Mouse (Mus musculus) small intestine, adult 2 months (tissue): ENCODE measurements around the gene Castor2. TPM values are rescaled to one million over a fixed set of nuclear protein-coding genes. Genes with fewer than 3 reads are reported as not detected.

ENCODE experiments used
- H3K27ac ChIP-seq: fragments of 200-500 bp; 2 replicates; pipeline ENCODE4 v1.5.1; 2012; ENCODE audit warnings: low read depth, low read length, control low read depth, inconsistent platforms; ENCODE audit not compliant: insufficient read depth
- H3K27me3 ChIP-seq: fragments of 200-500 bp; 2 replicates; pipeline ENCODE4 v1.6.1; 2012; ENCODE audit warnings: mild to moderate bottlenecking, moderate library complexity, low read length, inconsistent platforms; ENCODE audit not compliant: control insufficient read depth, insufficient read depth
- H3K36me3 ChIP-seq: fragments of 200-500 bp; 2 replicates; pipeline ENCODE4 v1.6.1; 2012; ENCODE audit warnings: mild to moderate bottlenecking, low read length, control low read depth, inconsistent platforms; ENCODE audit not compliant: control insufficient read depth, insufficient read depth
- H3K4me1 ChIP-seq: fragments of 200-500 bp; 2 replicates; pipeline ENCODE4 v1.6.1; 2012; ENCODE audit warnings: low read length, inconsistent platforms, mixed read lengths; ENCODE audit not compliant: control insufficient read depth, insufficient read depth, insufficient read length
- H3K4me3 ChIP-seq: fragments of 200-500 bp; 2 replicates; pipeline ENCODE4 v1.5.1; 2012; ENCODE audit warnings: low read depth, mild to moderate bottlenecking, control low read depth, inconsistent platforms, low read length, moderate library complexity
- CTCF ChIP-seq: fragments of 200-500 bp; IDR thresholded peaks from 2 replicates; pipeline ENCODE4 v1.5.1; 2012; ENCODE audit warnings: low read depth, mild to moderate bottlenecking, control low read depth, inconsistent platforms, low read length, moderate library complexity, mixed read lengths; ENCODE audit not compliant: insufficient replicate concordance, insufficient read length; ENCODE audit errors: extremely low read depth
- POLR2A ChIP-seq: fragments of 200-500 bp; IDR thresholded peaks from 2 replicates; pipeline ENCODE4 v1.6.1; 2012; ENCODE audit warnings: low read depth, mild to moderate bottlenecking, control low read depth, inconsistent platforms, low read length, moderate library complexity
- WGBS: fragments of 180-500 bp; shearing (Covaris S2); methylation state at CpG from one replicate; pipeline ENCODE4 v1.1.7; 2018; 5-methylcytosine and 5-hydroxymethylcytosine counted together
- polyA plus RNA-seq: library from polyadenylated mRNA; depleted of rRNA; stranded (reverse); fragments of >200 nt; gene quantifications from 2 replicates; pipeline ENCODE4 v1.2.3, GENCODE M21; 2012

Castor2 gene
- polyA plus RNA-seq, 1 experiment, result 20.0 TPM

DNA sequence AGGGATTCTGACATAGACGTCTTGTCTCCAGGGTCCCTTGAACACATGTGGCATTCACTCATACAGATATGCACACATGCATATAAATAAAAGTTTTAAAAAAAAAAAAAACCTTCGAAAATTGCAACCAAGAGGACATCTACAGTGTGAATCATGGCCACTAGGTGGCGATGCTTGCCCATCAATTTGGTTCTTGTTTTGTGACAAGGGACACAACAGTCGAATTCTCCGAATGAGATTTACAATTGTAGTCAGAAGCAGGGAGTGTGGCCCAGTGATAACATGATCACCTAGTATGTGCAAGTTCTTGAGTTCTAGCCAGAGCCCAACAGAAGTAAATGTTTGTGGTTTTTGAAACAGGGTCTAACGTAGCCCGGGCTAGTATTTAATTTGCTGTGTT is 80.4 kb downstream of the Castor2 start:
- WGBS, result 17% methylated on average over 7 of the region's 7 CpGs
- Histone ChIP-seq H3K4me1 (no peaks in the 10 kb centered on the region; the same call in 1 of the 2 replicates), H3K4me3 (no peak overlapping the region), H3K27ac (no peak overlapping the region), H3K36me3 (no peaks in the 10 kb centered on the region), H3K27me3 (no peaks in the 10 kb centered on the region)
- TF ChIP-seq CTCF (no peak), POLR2A (no peak)

DNA sequence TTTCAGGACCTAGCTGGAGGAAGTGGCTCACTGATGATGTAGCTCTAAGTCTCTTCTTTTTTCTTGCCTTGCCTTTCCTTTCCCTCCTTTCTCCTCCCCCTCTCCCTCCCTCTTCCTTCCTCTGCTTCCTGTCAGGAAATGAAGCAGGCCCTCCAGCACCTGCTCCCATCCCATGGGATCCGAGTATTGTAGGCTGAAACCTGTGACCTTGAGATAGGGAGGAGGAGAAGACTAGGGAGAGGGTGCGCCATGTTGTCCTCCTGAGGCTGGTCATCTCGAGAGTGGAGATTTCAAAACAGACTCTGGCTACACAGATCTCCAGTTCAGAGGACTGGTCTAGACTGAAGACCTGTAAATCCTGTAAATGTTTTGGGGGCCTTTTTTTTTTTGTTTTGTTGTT is 82.7 kb downstream of the Castor2 start:
- TF ChIP-seq POLR2A, result no peak
- TF ChIP-seq CTCF, result no peak
- WGBS, result 55% methylated on average over 3 of the region's 3 CpGs
- no peaks in the 10 kb centered on the region for H3K36me3 ChIP-seq
- H3K4me3 ChIP-seq, result no peak overlapping the region
- no peaks in the 10 kb centered on the region for H3K27me3 ChIP-seq
- no peak overlapping the region for H3K27ac ChIP-seq
- H3K4me1 ChIP-seq, result no peaks in the 10 kb centered on the region; the same call in 1 of the 2 replicates

DNA sequence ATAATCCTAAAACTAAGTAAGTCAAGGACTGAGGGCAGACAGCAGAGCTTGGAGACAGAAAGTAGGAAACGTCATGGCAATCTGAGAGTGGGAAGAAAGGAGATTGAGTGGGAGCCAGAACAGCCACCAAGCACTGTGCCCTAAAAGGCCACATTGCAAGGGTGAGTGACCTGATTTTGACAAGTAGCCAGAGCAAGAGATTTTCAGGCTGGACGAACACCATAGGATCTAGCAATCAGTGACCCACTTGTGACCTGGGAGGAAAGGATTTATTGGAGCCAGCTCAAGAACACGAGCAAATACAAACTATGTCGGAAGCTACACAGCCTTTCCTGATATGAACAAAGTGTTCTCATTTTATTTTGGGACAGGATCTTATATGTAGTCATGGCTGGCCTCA is 83.2 kb downstream of the Castor2 start:
- no peak overlapping the region for H3K27ac ChIP-seq

DNA sequence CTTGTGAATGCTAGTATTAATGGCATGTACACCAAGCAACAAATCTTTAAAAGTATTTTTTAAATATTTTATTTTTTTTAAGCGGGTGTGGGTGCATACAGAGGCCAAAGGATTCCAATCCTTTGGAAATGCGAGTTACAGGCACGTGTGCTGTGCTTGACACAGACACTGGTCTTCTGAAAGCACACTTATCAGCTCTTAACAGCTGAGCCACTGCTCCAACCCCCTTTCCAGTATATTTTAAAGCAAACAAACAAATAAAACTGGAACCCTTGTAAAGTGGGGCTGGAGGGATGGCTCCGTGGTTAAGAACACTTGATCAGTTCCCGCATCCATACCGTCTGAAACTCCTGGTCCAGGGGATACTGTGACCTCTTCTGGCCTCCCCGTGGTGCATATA is 83.7 kb downstream of the Castor2 start:
- Histone ChIP-seq H3K36me3 (no peaks in the 10 kb centered on the region), H3K4me1 (no peaks in the 10 kb centered on the region; the same call in 1 of the 2 replicates), H3K27ac (no peak overlapping the region), H3K27me3 (no peaks in the 10 kb centered on the region), H3K4me3 (peak overlapping the region; percentile 94; the same call in 1 of the 2 replicates)
- WGBS, result 23% methylated on average over 7 of the region's 7 CpGs
- TF ChIP-seq CTCF, result no peak

More for the DNA sequence above, 83.2 kb downstream of the Castor2 start:
- 21% methylated on average over 4 of the region's 4 CpGs for WGBS
- no peak for TF ChIP-seq POLR2A
- no peak for TF ChIP-seq CTCF
- no peak overlapping the region for H3K4me3 ChIP-seq
- H3K36me3 ChIP-seq, result no peaks in the 10 kb centered on the region
- no peaks in the 10 kb centered on the region for H3K27me3 ChIP-seq
- H3K4me1 ChIP-seq, result no peaks in the 10 kb centered on the region; the same call in 1 of the 2 replicates

GRCm38 (mm10) chr5:134183880-134184808 is 84.6 kb downstream of the Castor2 start, which contains the start of gene Gtf2ird2:
Gene Gtf2ird2 (plus strand): TSS chr5:134184019.
- peak within 1 kb of the TSS; percentile 94 for H3K4me3 ChIP-seq
- WGBS, result under 1% methylated on average over 92 of the region's 92 CpGs
- H3K27me3 ChIP-seq, result no peaks in the 10 kb centered on the region
- H3K36me3 ChIP-seq, result no peaks in the 10 kb centered on the region
- H3K4me1 ChIP-seq, result no peaks in the 10 kb centered on the region; the same call in 1 of the 2 replicates
- TF ChIP-seq CTCF, result peak; percentile 19; the same call in 1 of the 2 replicates
- no peak for TF ChIP-seq POLR2A
- H3K27ac ChIP-seq, result peak within 1 kb of the TSS; percentile 79

DNA sequence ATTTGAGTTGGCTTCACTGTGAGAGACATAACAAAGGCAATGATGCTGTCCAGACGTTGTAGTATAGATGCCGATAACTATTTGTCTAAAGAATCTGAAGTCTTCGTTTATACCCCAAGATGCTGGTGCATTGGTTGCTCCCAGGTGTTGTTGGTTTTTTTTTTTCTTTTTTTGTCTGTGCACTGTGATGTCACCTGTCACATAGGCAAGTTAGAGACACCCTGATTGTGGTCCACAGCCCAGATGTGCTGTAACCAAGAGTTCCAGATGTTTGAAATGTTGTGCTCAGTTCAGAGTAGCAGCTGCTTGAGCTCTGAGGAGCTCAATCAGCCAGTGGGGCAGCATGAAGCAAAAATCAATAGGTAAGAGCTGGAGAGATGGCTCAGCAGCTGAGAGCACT is 86.5 kb downstream of the Castor2 start:
- no peaks in the 10 kb centered on the region; the same call in 1 of the 2 replicates for H3K4me1 ChIP-seq
- WGBS, result 75% methylated on average over 3 of the region's 3 CpGs

GRCm38 (mm10) chr5:134186961-134187731 is 87.6 kb downstream of the Castor2 start:
- Histone ChIP-seq H3K27ac (no peak overlapping the region), H3K4me1 (no peaks in the 10 kb centered on the region; the same call in 1 of the 2 replicates), H3K27me3 (no peaks in the 10 kb centered on the region), H3K4me3 (no peak overlapping the region), H3K36me3 (0 out of 2 replicates have a peak, but pooled peaks cover 2% of the 10 kb centered on the region)
- TF ChIP-seq CTCF, result peak; percentile 93; the same call in 1 of the 2 replicates
- TF ChIP-seq POLR2A, result no peak
- WGBS, result 68% methylated on average over 4 of the region's 4 CpGs

More for the DNA sequence above, 86.5 kb downstream of the Castor2 start:
- Histone ChIP-seq H3K36me3 (no peaks in the 10 kb centered on the region), H3K27ac (no peak overlapping the region), H3K4me3 (no peak overlapping the region), H3K27me3 (no peaks in the 10 kb centered on the region)
- TF ChIP-seq CTCF (no peak), POLR2A (no peak)
